Mouse (Mus musculus): ENCODE results near the gene Ampd3. TPM values are rescaled to one million over a fixed set of nuclear protein-coding genes. Genes with fewer than 3 reads are reported as not detected.

Gene Ampd3
- polyA plus RNA-seq, 1 experiment from 2014 or later = 11.9 TPM

GRCm38 (mm10) chr7:110785741-110786146 is 17.7 kb downstream of the Ampd3 start:
- H3K27ac ChIP-seq (replicated peaks) = no peak overlapping the region
- H3K9me3 ChIP-seq = no peaks in the 10 kb centered on the region
- H3K4me3 ChIP-seq = no peak overlapping the region
- WGBS = 70% methylated on average over 3 of the region's 3 CpGs
- H3K36me3 ChIP-seq = no peaks in the 10 kb centered on the region
- no peak overlapping the region for H3K4me2 ChIP-seq
- H3K9ac ChIP-seq = no peak overlapping the region
- H3K4me1 ChIP-seq (replicated peaks) = peaks cover 19% of the 10 kb centered on the region
- no peak for ATAC-seq (ENCODE audit: low FRiP score, low read depth)
- no peaks in the 10 kb centered on the region for H3K27me3 ChIP-seq

- no peak overlapping the region for H3K27ac ChIP-seq (replicated peaks)
- no peaks in the 10 kb centered on the region for H3K36me3 ChIP-seq
- peaks cover 4% of the 10 kb centered on the region; the same call in 1 of the 2 replicates for H3K4me1 ChIP-seq (replicated peaks)
- H3K27me3 ChIP-seq = no peaks in the 10 kb centered on the region
- 73% methylated on average over 6 of the region's 6 CpGs for WGBS
- H3K9me3 ChIP-seq = no peaks in the 10 kb centered on the region
- no peak overlapping the region for H3K4me2 ChIP-seq
- H3K4me3 ChIP-seq = no peak overlapping the region
- ATAC-seq (ENCODE audit: low FRiP score, low read depth) = no peak
- no peak overlapping the region for H3K9ac ChIP-seq
Measured at GRCm38 (mm10) chr7:110787310-110787709, 19.3 kb downstream of the Ampd3 start.

GRCm38 (mm10) chr7:110790878-110791277 is 22.9 kb downstream of the Ampd3 start:
- 85% methylated on average over 8 of the region's 8 CpGs for WGBS
- no peaks in the 10 kb centered on the region for H3K36me3 ChIP-seq

GRCm38 (mm10) chr7:110792201-110792600 is 24.2 kb downstream of the Ampd3 start:
- WGBS = 92% methylated on average over 5 of the region's 5 CpGs
- H3K4me1 ChIP-seq (replicated peaks) = no peaks in the 10 kb centered on the region
- H3K36me3 ChIP-seq = no peaks in the 10 kb centered on the region
- H3K27me3 ChIP-seq = no peaks in the 10 kb centered on the region
- no peak overlapping the region for H3K4me3 ChIP-seq
- ATAC-seq (ENCODE audit: low FRiP score, low read depth) = no peak
- H3K9me3 ChIP-seq = no peaks in the 10 kb centered on the region
- H3K27ac ChIP-seq (replicated peaks) = no peak overlapping the region
- no peak overlapping the region for H3K9ac ChIP-seq
- H3K4me2 ChIP-seq = no peak overlapping the region

More at GRCm38 (mm10) chr7:110790878-110791277, 22.9 kb downstream of the Ampd3 start:
- H3K9ac ChIP-seq = no peak overlapping the region
- H3K4me2 ChIP-seq = no peak overlapping the region
- no peak for ATAC-seq (ENCODE audit: low FRiP score, low read depth)
- H3K4me3 ChIP-seq = no peak overlapping the region
- H3K27ac ChIP-seq (replicated peaks) = no peak overlapping the region
- peaks cover 1% of the 10 kb centered on the region; the same call in 1 of the 2 replicates for H3K4me1 ChIP-seq (replicated peaks)
- no peaks in the 10 kb centered on the region for H3K27me3 ChIP-seq
- no peaks in the 10 kb centered on the region for H3K9me3 ChIP-seq

- no peaks in the 10 kb centered on the region for H3K4me1 ChIP-seq (replicated peaks)
- 88% methylated on average over 2 of the region's 2 CpGs for WGBS
- no peaks in the 10 kb centered on the region for H3K36me3 ChIP-seq
Measured at GRCm38 (mm10) chr7:110792834-110793233, 24.8 kb downstream of the Ampd3 start.

GRCm38 (mm10) chr7:110794722-110795121 is 26.7 kb downstream of the Ampd3 start:
- WGBS = 72% methylated on average over 4 of the region's 4 CpGs
- Histone ChIP-seq H3K4me3 (no peak overlapping the region), H3K27ac (replicated peaks) (no peak overlapping the region), H3K9me3 (no peaks in the 10 kb centered on the region), H3K27me3 (no peaks in the 10 kb centered on the region), H3K9ac (no peak overlapping the region), H3K4me1 (replicated peaks) (no peaks in the 10 kb centered on the region), H3K4me2 (no peak overlapping the region), H3K36me3 (no peaks in the 10 kb centered on the region)
- ATAC-seq (ENCODE audit: low FRiP score, low read depth) = no peak

More at GRCm38 (mm10) chr7:110792834-110793233, 24.8 kb downstream of the Ampd3 start:
- Histone ChIP-seq H3K4me2 (no peak overlapping the region), H3K9me3 (no peaks in the 10 kb centered on the region), H3K4me3 (no peak overlapping the region), H3K9ac (no peak overlapping the region), H3K27ac (replicated peaks) (no peak overlapping the region), H3K27me3 (no peaks in the 10 kb centered on the region)
- no peak for ATAC-seq (ENCODE audit: low FRiP score, low read depth)

GRCm38 (mm10) chr7:110796367-110797051 is 28.5 kb downstream of the Ampd3 start:
- no peak for ATAC-seq (ENCODE audit: low FRiP score, low read depth)
- Histone ChIP-seq H3K4me1 (replicated peaks) (no peaks in the 10 kb centered on the region; the same call in 1 of the 2 replicates), H3K4me3 (no peak overlapping the region), H3K36me3 (no peaks in the 10 kb centered on the region), H3K27me3 (no peaks in the 10 kb centered on the region), H3K9ac (no peak overlapping the region), H3K27ac (replicated peaks) (no peak overlapping the region), H3K9me3 (no peaks in the 10 kb centered on the region), H3K4me2 (no peak overlapping the region)
- 78% methylated on average over 12 of the region's 12 CpGs for WGBS

- Histone ChIP-seq H3K4me2 (no peak overlapping the region), H3K9me3 (no peaks in the 10 kb centered on the region), H3K4me1 (replicated peaks) (no peaks in the 10 kb centered on the region; the same call in 1 of the 2 replicates), H3K27me3 (no peaks in the 10 kb centered on the region), H3K27ac (replicated peaks) (no peak overlapping the region), H3K36me3 (no peaks in the 10 kb centered on the region), H3K4me3 (no peak overlapping the region), H3K9ac (no peak overlapping the region)
- 84% methylated on average over 11 of the region's 11 CpGs for WGBS
- ATAC-seq (ENCODE audit: low FRiP score, low read depth) = no peak
Measured at GRCm38 (mm10) chr7:110797722-110798409, 29.9 kb downstream of the Ampd3 start.

- no peaks in the 10 kb centered on the region for H3K9me3 ChIP-seq
- WGBS = under 1% methylated on average over 4 of the region's 4 CpGs
- H3K36me3 ChIP-seq = no peaks in the 10 kb centered on the region
- H3K4me1 ChIP-seq (replicated peaks) = peaks cover 6% of the 10 kb centered on the region
- ATAC-seq (ENCODE audit: low FRiP score, low read depth) = peak; percentile 65; the same call in 1 of the 2 replicates
- no peak overlapping the region for H3K9ac ChIP-seq
- H3K27me3 ChIP-seq = no peaks in the 10 kb centered on the region
- no peak overlapping the region for H3K27ac ChIP-seq (replicated peaks)
- H3K4me2 ChIP-seq = no peak overlapping the region
- H3K4me3 ChIP-seq = no peak overlapping the region
Measured at GRCm38 (mm10) chr7:110801028-110801427, 33.0 kb downstream of the Ampd3 start.

- WGBS = 94% methylated on average over 10 of the region's 10 CpGs
Measured at GRCm38 (mm10) chr7:110803131-110803530, 35.1 kb downstream of the Ampd3 start.

GRCm38 (mm10) chr7:110804266-110804665 is 36.3 kb downstream of the Ampd3 start:
- peaks cover 9% of the 10 kb centered on the region for H3K4me1 ChIP-seq (replicated peaks)
- no peaks in the 10 kb centered on the region for H3K36me3 ChIP-seq
- H3K4me3 ChIP-seq = no peak overlapping the region
- H3K9ac ChIP-seq = no peak overlapping the region
- no peaks in the 10 kb centered on the region for H3K27me3 ChIP-seq
- 67% methylated on average over 3 of the region's 3 CpGs for WGBS
- no peak overlapping the region for H3K4me2 ChIP-seq
- ATAC-seq (ENCODE audit: low FRiP score, low read depth) = peak; percentile 77
- no peaks in the 10 kb centered on the region for H3K9me3 ChIP-seq
- no peak overlapping the region for H3K27ac ChIP-seq (replicated peaks)

More at GRCm38 (mm10) chr7:110803131-110803530, 35.1 kb downstream of the Ampd3 start:
- ATAC-seq (ENCODE audit: low FRiP score, low read depth) = no peak
- Histone ChIP-seq H3K4me2 (no peak overlapping the region), H3K27me3 (no peaks in the 10 kb centered on the region), H3K36me3 (no peaks in the 10 kb centered on the region), H3K27ac (replicated peaks) (no peak overlapping the region), H3K9me3 (no peaks in the 10 kb centered on the region), H3K4me1 (replicated peaks) (peaks cover 6% of the 10 kb centered on the region), H3K4me3 (no peak overlapping the region), H3K9ac (no peak overlapping the region)

GRCm38 (mm10) chr7:110807460-110808030 is 39.5 kb downstream of the Ampd3 start:
- WGBS = 92% methylated on average over 13 of the region's 13 CpGs
- H3K36me3 ChIP-seq = peaks cover under 1% of the 10 kb centered on the region; the same call in 1 of the 2 replicates
- H3K4me1 ChIP-seq (replicated peaks) = peaks cover 11% of the 10 kb centered on the region; the same call in 1 of the 2 replicates
- no peaks in the 10 kb centered on the region for H3K27me3 ChIP-seq
- no peak overlapping the region for H3K4me2 ChIP-seq
- no peaks in the 10 kb centered on the region for H3K9me3 ChIP-seq
- H3K4me3 ChIP-seq = no peak overlapping the region
- H3K9ac ChIP-seq = no peak overlapping the region
- ATAC-seq (ENCODE audit: low FRiP score, low read depth) = no peak
- H3K27ac ChIP-seq (replicated peaks) = no peak overlapping the region

Data from hindbrain, embryonic 15.5 days (tissue).